Comparison of ENCODE assay signal across 22 mouse cellular contexts in the genomic region with DNA sequence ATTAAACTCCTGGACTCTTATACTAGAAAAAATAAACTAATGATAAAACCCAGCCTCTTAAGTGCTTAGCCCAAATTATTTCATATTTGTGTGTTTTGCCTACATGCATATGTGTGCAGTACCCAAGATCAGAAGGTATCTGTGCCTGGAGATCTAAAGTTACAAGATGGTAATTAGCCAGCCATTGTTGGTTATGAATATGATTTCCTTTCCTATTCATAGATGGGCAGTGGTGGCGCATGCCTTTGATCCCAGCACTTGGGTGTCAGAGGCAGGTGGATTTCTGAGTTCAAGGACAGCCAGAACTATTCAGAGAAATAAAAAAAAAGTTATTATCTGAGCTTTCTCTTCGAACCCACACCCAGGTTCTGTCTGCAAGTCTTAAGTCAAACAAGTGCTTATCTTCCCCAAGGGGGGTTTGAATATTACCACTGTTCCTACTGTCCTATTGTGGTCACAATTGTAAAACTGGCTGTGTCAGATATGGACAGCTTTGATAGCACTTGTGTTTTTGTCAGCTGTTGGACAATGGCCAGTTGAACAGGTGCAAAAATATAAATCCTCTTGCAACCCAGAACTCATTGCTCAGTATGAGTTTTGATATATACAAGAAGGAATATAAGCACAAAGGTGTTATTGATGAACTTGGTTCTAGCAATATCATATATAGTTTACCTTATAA. TPM values are rescaled to one million over a fixed set of nuclear protein-coding genes. Genes with fewer than 3 reads are reported as not detected.
DNase-seq lines count a peak whose midpoint lies in the region; ATAC-seq and TF ChIP-seq lines count a peak whose summit lies in the region.
"Had no signal": no experiment of that assay in that cellular context is flagged by ENCODE, and none has a peak within 500 bp of the region (broad histone marks: within the 10 kb centered on the region; RNA-seq: fewer than 3 reads in every experiment).

No protein-coding gene starts in this region.

- H3K4me2 ChIP-seq in midbrain, embryonic 11.5 days = no peak overlapping the region
- no peak overlapping the region for H3K4me2 ChIP-seq in midbrain, embryonic 13.5 days (replicated peaks)
- no peak overlapping the region for H3K4me2 ChIP-seq in liver, embryonic 13.5 days
- no peak overlapping the region for H3K4me2 ChIP-seq in myocyte (ENCODE audit: low read depth)
- no peak overlapping the region for H3K4me2 ChIP-seq in kidney, embryonic 14.5 days (replicated peaks; ENCODE audit: low read depth, low read length)
- H3K4me2 ChIP-seq: forebrain, embryonic 12.5 days; kidney, embryonic 15.5 days; midbrain, embryonic 12.5 days had no signal

- H3K79me2 ChIP-seq in myocyte (ENCODE audit: control insufficient read depth, insufficient read depth) = peaks cover 30% of the 10 kb centered on the region

- no peaks in the 10 kb centered on the region for H3K27me3 ChIP-seq in midbrain, embryonic 11.5 days (ENCODE audit: control insufficient read depth, insufficient read depth, low read length)
- no peaks in the 10 kb centered on the region for H3K27me3 ChIP-seq in midbrain, embryonic 13.5 days
- no peaks in the 10 kb centered on the region for H3K27me3 ChIP-seq in liver, embryonic 13.5 days
- no peaks in the 10 kb centered on the region for H3K27me3 ChIP-seq in myocyte (ENCODE audit: control insufficient read depth, insufficient read depth, insufficient read length)
- no peaks in the 10 kb centered on the region for H3K27me3 ChIP-seq in kidney, embryonic 14.5 days (ENCODE audit: control insufficient read depth, insufficient read depth, low read length)
- H3K27me3 ChIP-seq: forebrain, embryonic 12.5 days; kidney, embryonic 15.5 days; midbrain, embryonic 12.5 days; Patski had no signal

- no peak overlapping the region for H3K27ac ChIP-seq in midbrain, embryonic 11.5 days (ENCODE audit: low read depth, low read length)
- no peak overlapping the region for H3K27ac ChIP-seq in midbrain, embryonic 13.5 days
- H3K27ac ChIP-seq in liver, embryonic 13.5 days = no peak overlapping the region
- H3K27ac ChIP-seq in kidney, embryonic 14.5 days (ENCODE audit: low read depth, low read length) = no peak overlapping the region
- H3K27ac ChIP-seq: forebrain, embryonic 12.5 days; heart, embryonic 10.5 days; kidney, embryonic 15.5 days; macrophage; midbrain, embryonic 12.5 days had no signal

- H3K4me3 ChIP-seq in midbrain, embryonic 11.5 days (ENCODE audit: low read depth, low read length) = no peak overlapping the region
- H3K4me3 ChIP-seq in midbrain, embryonic 13.5 days (replicated peaks) = no peak overlapping the region
- H3K4me3 ChIP-seq in liver, embryonic 13.5 days (replicated peaks) = no peak overlapping the region
- H3K4me3 ChIP-seq in myocyte = no peak overlapping the region
- no peak overlapping the region for H3K4me3 ChIP-seq in kidney, embryonic 14.5 days (ENCODE audit: low read length)
- H3K4me3 ChIP-seq: forebrain, embryonic 12.5 days; heart, embryonic 10.5 days; kidney, embryonic 15.5 days; midbrain, embryonic 12.5 days had no signal

- ATAC-seq in midbrain, embryonic 11.5 days (ENCODE audit: low FRiP score) = no peak
- ATAC-seq in midbrain, embryonic 13.5 days = no peak
- ATAC-seq in liver, embryonic 13.5 days (ENCODE audit: low read depth) = peak; percentile 40
- ATAC-seq in kidney, embryonic 14.5 days (ENCODE audit: low FRiP score, low TSS enrichment) = no peak
- ATAC-seq: activated CD4-positive, CD25-positive, alpha-beta regulatory T cell, adult 4 months; hindbrain, embryonic 16.5 days; intestine, embryonic 16.5 days; Patski had no signal

- H3K4me1 ChIP-seq in midbrain, embryonic 11.5 days (ENCODE audit: control insufficient read depth, insufficient read depth, low read length) = peaks cover 15% of the 10 kb centered on the region
- peaks cover 28% of the 10 kb centered on the region for H3K4me1 ChIP-seq in midbrain, embryonic 13.5 days (replicated peaks)
- H3K4me1 ChIP-seq in liver, embryonic 13.5 days (replicated peaks) = peaks cover 33% of the 10 kb centered on the region
- H3K4me1 ChIP-seq in kidney, embryonic 14.5 days (ENCODE audit: control insufficient read depth, insufficient read depth, low read length) = peaks cover 19% of the 10 kb centered on the region

- 95% methylated on average over 2 of the region's 2 CpGs for WGBS in midbrain, embryonic 11.5 days
- WGBS in midbrain, embryonic 13.5 days = 92% methylated on average over 2 of the region's 2 CpGs
- 45% methylated on average over 2 of the region's 2 CpGs for WGBS in liver, embryonic 13.5 days (ENCODE audit: insufficient replicate concordance)
- WGBS in kidney, embryonic 14.5 days = 94% methylated on average over 2 of the region's 2 CpGs

- no peak overlapping the region for H3ac ChIP-seq in myocyte (ENCODE audit: control insufficient read depth, insufficient read length)

- no peak for TF ChIP-seq POLR2A in myocyte (IDR thresholded peaks at IDR 0.05; ENCODE audit: insufficient read length, low read depth)

- H3K36me3 ChIP-seq in midbrain, embryonic 11.5 days (ENCODE audit: control insufficient read depth, insufficient read depth, low read length) = peaks cover 40% of the 10 kb centered on the region
- H3K36me3 ChIP-seq in midbrain, embryonic 13.5 days = peaks cover 73% of the 10 kb centered on the region
- peaks cover 87% of the 10 kb centered on the region for H3K36me3 ChIP-seq in liver, embryonic 13.5 days
- peaks cover 84% of the 10 kb centered on the region for H3K36me3 ChIP-seq in myocyte (ENCODE audit: control insufficient read depth, insufficient read depth)
- peaks cover 94% of the 10 kb centered on the region for H3K36me3 ChIP-seq in kidney, embryonic 14.5 days (ENCODE audit: control insufficient read depth, insufficient read depth, low read length)

- DNase-seq in midbrain, embryonic 11.5 days (ENCODE audit: low spot score, missing footprints) = peak; percentile 86
- peak; percentile 24 for DNase-seq in R1 (ENCODE audit: low read depth, low spot score)
- DNase-seq in liver, embryonic 13.5 days = no peak
- no peak for DNase-seq in adrenal gland, adult 8-10 months
- DNase-seq in kidney, postnatal 10 days = no peak
- DNase-seq: adrenal gland, postnatal 10 days; cerebellum, adult 9-11 months; heart, postnatal 4 days; kidney, postnatal 4 days; layer of hippocampus, adult 9-11 months had no signal

- H3K9me3 ChIP-seq in midbrain, embryonic 11.5 days (ENCODE audit: control insufficient read depth, low read length) = no peaks in the 10 kb centered on the region
- H3K9me3 ChIP-seq in midbrain, embryonic 13.5 days = no peaks in the 10 kb centered on the region
- H3K9me3 ChIP-seq in liver, embryonic 13.5 days (replicated peaks) = no peaks in the 10 kb centered on the region
- no peaks in the 10 kb centered on the region for H3K9me3 ChIP-seq in kidney, embryonic 14.5 days (ENCODE audit: control insufficient read depth, low read length)
- H3K9me3 ChIP-seq: forebrain, embryonic 12.5 days; heart, embryonic 10.5 days; kidney, embryonic 15.5 days; midbrain, embryonic 12.5 days had no signal

- no peak overlapping the region for H3K9ac ChIP-seq in midbrain, embryonic 11.5 days (ENCODE audit: low read length)
- no peak overlapping the region for H3K9ac ChIP-seq in midbrain, embryonic 13.5 days (replicated peaks)
- no peak overlapping the region for H3K9ac ChIP-seq in liver, embryonic 13.5 days
- H3K9ac ChIP-seq in kidney, embryonic 14.5 days (ENCODE audit: low read depth, low read length) = no peak overlapping the region
- H3K9ac ChIP-seq: forebrain, embryonic 12.5 days; kidney, embryonic 15.5 days; midbrain, embryonic 12.5 days had no signal

TF ChIP-seq in myocyte, 11 proteins besides CTCF, POLR2A, EP300 and RAD21:
- TF ChIP-seq MYOD1 (IDR thresholded peaks at IDR 0.05; ENCODE audit: control insufficient read depth in 1 of 3, insufficient read length in 2 of 3, low read depth in 2 of 3) (peak in 2 of 3 experiments; percentile 43 to 49), TCF3 (IDR thresholded peaks at IDR 0.05; ENCODE audit: insufficient read length, low read depth) (no peak)
TF ChIP-seq in myocyte: peak in this region for 1.

RNA-seq across cellular contexts. Expression of a gene that starts 5.9 kb away (rescaled TPM):
- polyA plus RNA-seq in midbrain, embryonic 11.5 days (2014; fragmentation: Nextera tagmentation; extraction: Ambion mirVana) = 5.3 and 5.4 TPM in 2 replicates
- polyA plus RNA-seq in midbrain, embryonic 13.5 days (2015; fragmentation: Nextera tagmentation; extraction: Ambion mirVana) = 12.7 and 13.4 TPM in 2 replicates
- polyA plus RNA-seq in liver, embryonic 13.5 days (2015; fragmentation: Nextera tagmentation; extraction: Ambion mirVana) = 3.0 and 3.4 TPM in 2 replicates
- polyA plus RNA-seq in myocyte (2012; fragmentation: generic; extraction: Trizol) = 11.6 TPM
- 100 to 1,000 TPM; 101 to 139 (median 122) TPM for total RNA-seq in adrenal gland, adult 8-10 months (2022)
- 10.4 and 13.8 TPM in 2 replicates for polyA plus RNA-seq in kidney, embryonic 14.5 days (2014; fragmentation: Nextera tagmentation; extraction: Ambion mirVana)

RNA-seq across cellular contexts. Expression of a gene that starts 6.2 kb away (rescaled TPM):
- polyA plus RNA-seq in midbrain, embryonic 11.5 days (2014; fragmentation: Nextera tagmentation; extraction: Ambion mirVana) = 67.9 and 68.3 TPM in 2 replicates
- 55.7 and 57.7 TPM in 2 replicates for polyA plus RNA-seq in midbrain, embryonic 13.5 days (2015; fragmentation: Nextera tagmentation; extraction: Ambion mirVana)
- 46.4 and 54.0 TPM in 2 replicates for polyA plus RNA-seq in liver, embryonic 13.5 days (2015; fragmentation: Nextera tagmentation; extraction: Ambion mirVana)
- 26.6 TPM for polyA plus RNA-seq in myocyte (2012; fragmentation: generic; extraction: Trizol)
- 100 to 1,000 TPM in 2 of 4 experiments, 10 to 100 TPM in 2; 71.4 to 110 (median 88.2) TPM for total RNA-seq in adrenal gland, adult 8-10 months (2022)
- 101 and 121 TPM in 2 replicates for polyA plus RNA-seq in kidney, embryonic 14.5 days (2014; fragmentation: Nextera tagmentation; extraction: Ambion mirVana)

RNA-seq across cellular contexts. Expression of a gene that starts 32.5 kb away (rescaled TPM):
- 47.4 and 48.9 TPM in 2 replicates for polyA plus RNA-seq in midbrain, embryonic 11.5 days (2014; fragmentation: Nextera tagmentation; extraction: Ambion mirVana)
- polyA plus RNA-seq in midbrain, embryonic 13.5 days (2015; fragmentation: Nextera tagmentation; extraction: Ambion mirVana) = 34.8 and 38.5 TPM in 2 replicates
- 20.0 and 25.1 TPM in 2 replicates for polyA plus RNA-seq in liver, embryonic 13.5 days (2015; fragmentation: Nextera tagmentation; extraction: Ambion mirVana)
- 25.2 TPM for polyA plus RNA-seq in myocyte (2012; fragmentation: generic; extraction: Trizol)
- 10 to 100 TPM; 45.0 to 56.4 (median 49.6) TPM for total RNA-seq in adrenal gland, adult 8-10 months (2022)
- 32.4 and 40.2 TPM in 2 replicates for polyA plus RNA-seq in kidney, embryonic 14.5 days (2014; fragmentation: Nextera tagmentation; extraction: Ambion mirVana)

RNA-seq across cellular contexts. Expression of a gene that starts 45.4 kb away (rescaled TPM):
- 21.6 and 23.0 TPM in 2 replicates for polyA plus RNA-seq in midbrain, embryonic 11.5 days (2014; fragmentation: Nextera tagmentation; extraction: Ambion mirVana)
- polyA plus RNA-seq in midbrain, embryonic 13.5 days (2015; fragmentation: Nextera tagmentation; extraction: Ambion mirVana) = 17.3 and 18.5 TPM in 2 replicates
- polyA plus RNA-seq in liver, embryonic 13.5 days (2015; fragmentation: Nextera tagmentation; extraction: Ambion mirVana) = 7.8 and 8.5 TPM in 2 replicates
- polyA plus RNA-seq in myocyte (2012; fragmentation: generic; extraction: Trizol) = 2.6 TPM
- total RNA-seq in adrenal gland, adult 8-10 months (2022) = 10 to 100 TPM; 12.2 to 19.4 (median 14.2) TPM
- 21.4 and 26.9 TPM in 2 replicates for polyA plus RNA-seq in kidney, embryonic 14.5 days (2014; fragmentation: Nextera tagmentation; extraction: Ambion mirVana)

Comparison
In these comparisons a context has a peak if more than half of its experiments do, and no peak if none do; other contexts are left out.
1. DNase-seq: peak in midbrain, embryonic 11.5 days (single experiment) and R1 (single experiment); none in liver, embryonic 13.5 days (single experiment), adrenal gland, adult 8-10 months (single experiment) and kidney, postnatal 10 days (single experiment).